Mouse (Mus musculus) hindbrain, embryonic 11.5 days (tissue): ENCODE measurements around the gene Dio1. TPM values are rescaled to one million over a fixed set of nuclear protein-coding genes. Genes with fewer than 3 reads are reported as not detected.
A peak's percentile ranks its signal among the peaks of the same experiment; 100 is the strongest.

ENCODE experiments used
- ATAC-seq: fragments of 200-750 bp; cut with Nextera tagmentation; 2 replicates; pipeline ENCODE4 v1.8.0; 2017; ENCODE audit warnings: mild to moderate bottlenecking, moderate TSS enrichment, moderate library complexity; ENCODE audit not compliant: low FRiP score
- DNase-seq: peaks from one replicate; pipeline ENCODE4 v3.0.0-alpha.2; 2015; ENCODE audit warnings: low spot score
- H3K27ac ChIP-seq: fragments of 300-500 bp; sonication (generic); 2 replicates; pipeline ENCODE4 v1.5.1; 2014; ENCODE audit warnings: mild to moderate bottlenecking, low read depth, low read length
- H3K27me3 ChIP-seq: fragments of 300-500 bp; sonication (generic); 2 replicates; pipeline ENCODE4 v1.6.1; 2014; ENCODE audit warnings: mild to moderate bottlenecking, low read length, moderate library complexity, mixed read lengths; ENCODE audit not compliant: control insufficient read depth, insufficient read depth
- H3K36me3 ChIP-seq: fragments of 300-500 bp; sonication (generic); 2 replicates; pipeline ENCODE4 v1.6.1; 2014; ENCODE audit warnings: mild to moderate bottlenecking, low read length, moderate library complexity, mixed read lengths; ENCODE audit not compliant: control insufficient read depth, insufficient read depth
- H3K4me1 ChIP-seq: fragments of 300-500 bp; sonication (generic); replicated peaks from 2 replicates; pipeline ENCODE4 v1.6.1; 2014; ENCODE audit warnings: low read length, mixed read lengths; ENCODE audit not compliant: control insufficient read depth, insufficient read depth
- H3K4me2 ChIP-seq: fragments of 300-500 bp; sonication (generic); replicated peaks from 2 replicates; pipeline ENCODE4 v1.6.1; 2014; ENCODE audit warnings: mild to moderate bottlenecking, low read depth, low read length
- H3K4me3 ChIP-seq: fragments of 300-500 bp; sonication (generic); 2 replicates; pipeline ENCODE4 v1.5.1; 2014; ENCODE audit warnings: low read depth, low read length
- H3K9ac ChIP-seq: fragments of 300-500 bp; sonication (generic); 2 replicates; pipeline ENCODE4 v1.6.1; 2014; ENCODE audit warnings: low read depth, low read length
- H3K9me3 ChIP-seq: fragments of 300-500 bp; sonication (generic); 2 replicates; pipeline ENCODE4 v1.6.1; 2016; ENCODE audit warnings: low read length; ENCODE audit not compliant: control insufficient read depth
- WGBS: fragments of 180-500 bp; shearing (Covaris S2); extraction: QIAGEN DNeasy Blood & Tissue Kit; methylation state at CpG from one replicate; pipeline ENCODE4 v1.1.7; 2014; 5-methylcytosine and 5-hydroxymethylcytosine counted together
- polyA plus RNA-seq: library from polyadenylated mRNA; unstranded; fragments of >200 nt; fragmentation: Nextera tagmentation; extraction: Ambion mirVana; gene quantifications from 2 replicates; pipeline ENCODE4 v1.2.1, GENCODE M21; 2014

Dio1 gene
- polyA plus RNA-seq, 1 experiment from 2014 or later: not detected

DNA sequence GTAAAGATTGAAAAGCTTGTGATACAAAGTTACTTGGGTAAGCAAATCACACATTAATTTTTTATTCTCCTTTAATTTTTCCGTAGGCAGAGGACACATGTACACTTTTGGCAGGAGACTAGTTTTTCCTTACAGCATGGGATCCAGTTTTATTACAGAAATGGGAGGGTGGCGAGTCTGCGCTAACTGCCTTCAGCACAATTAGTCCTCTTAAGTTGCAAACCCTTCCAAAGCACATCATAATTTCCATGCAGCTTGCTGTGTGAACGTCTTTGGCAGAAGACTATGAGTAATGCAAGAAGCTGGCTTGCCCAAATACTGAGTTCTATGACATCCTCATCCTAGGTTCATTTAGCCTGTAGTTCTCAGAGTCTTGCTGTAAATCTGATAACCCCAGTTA lies 33.3 kb downstream of the Dio1 start:
- Histone ChIP-seq H3K9ac (no peak overlapping the region), H3K4me3 (no peak overlapping the region), H3K27me3 (no peaks in the 10 kb centered on the region), H3K4me1 (no peaks in the 10 kb centered on the region), H3K9me3 (no peaks in the 10 kb centered on the region), H3K27ac (no peak overlapping the region), H3K36me3 (no peaks in the 10 kb centered on the region), H3K4me2 (no peak overlapping the region)
- 90% methylated on average over 4 of the region's 4 CpGs for WGBS
- DNase-seq (no peak), ATAC-seq (no peak)

DNA sequence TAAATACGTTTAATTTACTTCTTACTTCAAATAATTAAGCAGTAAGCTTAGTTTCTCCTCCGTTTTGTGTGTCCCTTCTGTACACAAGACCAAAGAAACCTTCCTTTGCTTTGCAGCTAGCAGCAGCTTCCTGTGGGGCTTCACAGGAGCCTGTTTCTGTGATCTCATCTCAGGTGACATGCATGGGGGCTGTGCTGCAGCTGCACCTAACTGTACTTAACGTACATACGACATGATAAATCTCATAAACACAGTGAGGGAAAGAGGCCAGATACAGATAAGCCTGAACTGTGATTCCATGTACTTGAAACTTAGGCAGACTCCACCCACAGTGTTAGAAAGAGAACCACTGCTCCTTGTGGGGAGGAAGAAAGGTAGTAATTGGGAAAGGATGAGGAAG lies 47.0 kb downstream of the Dio1 start:
- H3K36me3 ChIP-seq: no peaks in the 10 kb centered on the region
- DNase-seq (no peak), ATAC-seq (no peak)
- WGBS: 73% methylated on average over 4 of the region's 4 CpGs
- no peak overlapping the region for H3K27ac ChIP-seq
- H3K9ac ChIP-seq: no peak overlapping the region
- no peak overlapping the region for H3K4me2 ChIP-seq
- H3K9me3 ChIP-seq: no peaks in the 10 kb centered on the region
- H3K27me3 ChIP-seq: no peaks in the 10 kb centered on the region
- no peak overlapping the region for H3K4me3 ChIP-seq
- H3K4me1 ChIP-seq: no peaks in the 10 kb centered on the region

DNA sequence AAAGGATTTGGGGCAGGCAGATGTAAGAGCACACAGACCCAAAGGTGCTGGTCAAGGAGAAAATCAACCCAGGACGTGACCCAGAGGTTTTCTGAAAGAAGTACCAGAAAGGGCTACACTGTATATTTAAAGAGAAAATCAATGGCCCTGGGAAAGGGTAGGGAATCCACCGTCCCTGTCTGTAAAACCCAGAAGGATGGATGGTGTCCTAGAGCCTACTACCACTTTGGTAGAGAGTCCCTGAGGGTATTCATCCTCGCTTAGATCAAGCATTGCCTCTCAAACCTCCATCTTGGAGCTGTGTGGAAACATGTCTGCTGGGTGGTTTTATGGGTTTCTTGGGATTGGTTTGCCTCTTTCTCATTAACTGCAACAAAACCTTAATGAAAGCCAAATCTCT lies 52.6 kb downstream of the Dio1 start:
- H3K4me1 ChIP-seq: no peaks in the 10 kb centered on the region
- ATAC-seq (no peak), DNase-seq (peak; percentile 9)
- peak overlapping the region; percentile 86 for H3K4me2 ChIP-seq
- H3K9ac ChIP-seq: peak overlapping the region; percentile 78
- WGBS: 19% methylated on average over 3 of the region's 3 CpGs
- no peaks in the 10 kb centered on the region for H3K9me3 ChIP-seq
- H3K27me3 ChIP-seq: no peaks in the 10 kb centered on the region
- H3K4me3 ChIP-seq: peak overlapping the region; percentile 83
- H3K36me3 ChIP-seq: no peaks in the 10 kb centered on the region
- 0 out of 2 replicates have a peak overlapping the region, but pooled peaks have one; percentile 74 for H3K27ac ChIP-seq

DNA sequence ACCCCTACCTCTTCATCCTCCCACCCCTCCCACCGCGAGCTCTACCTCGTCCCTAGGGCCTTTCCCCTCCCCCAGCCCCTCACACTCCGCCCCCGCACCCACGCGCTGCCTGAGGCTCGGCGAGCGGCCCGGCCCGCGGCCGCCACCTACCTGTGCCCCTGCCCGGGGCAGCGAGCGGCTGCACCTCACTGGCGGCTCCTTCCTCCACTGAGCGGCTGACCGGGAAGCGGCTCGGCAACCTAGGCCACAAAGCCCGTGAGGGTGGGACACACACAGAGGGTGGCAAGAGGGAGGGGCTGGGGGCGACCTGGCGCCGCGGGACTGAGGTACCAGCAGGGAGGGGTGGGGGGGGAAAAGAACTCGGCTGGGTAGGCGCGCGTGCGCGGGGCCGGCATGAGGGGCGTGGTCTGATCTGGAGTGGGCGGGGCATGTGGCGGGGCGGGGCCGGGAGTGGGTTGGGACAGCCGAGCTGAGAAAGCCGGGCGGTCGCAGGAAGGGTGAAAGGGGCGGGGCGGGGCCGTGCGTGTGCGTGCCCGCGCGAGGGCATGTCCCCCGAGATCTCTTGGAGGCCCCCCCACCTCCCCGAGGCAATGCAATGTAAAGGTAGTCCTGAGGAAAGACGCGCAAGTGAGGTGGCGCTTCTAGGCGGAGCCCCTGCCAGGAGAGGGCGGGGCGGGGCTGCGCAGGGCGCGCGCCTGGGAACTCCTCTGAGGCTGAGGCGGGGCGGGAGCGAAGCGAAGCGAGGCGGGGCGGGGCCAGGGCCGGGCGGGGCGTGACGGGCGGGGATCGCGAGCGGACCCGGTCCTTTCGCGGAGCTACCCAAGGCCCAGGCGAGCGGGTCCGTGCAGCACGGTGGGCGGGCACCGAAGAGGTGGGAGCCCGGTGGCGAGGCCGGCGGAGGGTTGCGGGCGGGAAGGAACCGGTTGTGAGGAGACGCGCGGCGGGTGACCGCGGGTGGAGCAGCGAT lies 53.6 kb downstream of the Dio1 start, which contains the start of the genes Lrrc42 and Hspb11:
Gene Lrrc42, minus strand, starts transcription at position 408 of the 967 bp plus-strand sequence.
Gene Hspb11, plus strand, starts transcription at position 469 of the 967 bp plus-strand sequence.
- H3K27ac ChIP-seq: peak within 1 kb of the TSS; percentile 74
- H3K27me3 ChIP-seq: no peaks in the 10 kb centered on the region
- ATAC-seq (peak; percentile 97), DNase-seq (peak; percentile 94)
- H3K4me1 ChIP-seq: no peaks in the 10 kb centered on the region
- WGBS: under 1% methylated on average over 79 of the region's 101 CpGs
- H3K9me3 ChIP-seq: no peaks in the 10 kb centered on the region
- H3K36me3 ChIP-seq: no peaks in the 10 kb centered on the region
- peak within 1 kb of the TSS; percentile 83 for H3K4me3 ChIP-seq
- H3K9ac ChIP-seq: peak within 1 kb of the TSS; percentile 78
- H3K4me2 ChIP-seq: peak within 1 kb of the TSS; percentile 86

DNA sequence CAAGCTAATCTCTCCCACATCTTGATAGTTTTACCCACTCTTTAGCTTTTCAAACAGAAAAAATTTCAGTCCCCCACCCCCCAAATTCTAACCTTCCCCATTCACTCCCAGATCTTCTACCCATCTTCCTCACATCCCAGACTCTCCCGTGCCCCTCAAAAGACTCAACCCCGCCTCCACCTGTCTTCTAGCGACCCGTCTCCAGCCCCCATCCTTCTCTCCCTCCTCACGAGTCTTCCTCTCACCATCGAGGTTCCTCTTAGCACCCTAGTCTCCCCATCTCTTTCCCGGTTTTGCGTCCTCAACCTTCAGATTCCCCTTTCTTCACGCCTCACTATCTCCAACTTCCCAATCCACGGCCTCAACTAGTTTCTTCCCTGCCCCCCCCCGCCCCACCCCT lies 54.4 kb downstream of the Dio1 start:
- no peaks in the 10 kb centered on the region for H3K36me3 ChIP-seq
- H3K4me2 ChIP-seq: peak overlapping the region; percentile 86
- no peaks in the 10 kb centered on the region for H3K4me1 ChIP-seq
- H3K4me3 ChIP-seq: peak overlapping the region; percentile 83
- H3K9ac ChIP-seq: peak overlapping the region; percentile 75; the same call in 1 of the 2 replicates
- ATAC-seq: no peak
- no peak overlapping the region for H3K27ac ChIP-seq
- H3K27me3 ChIP-seq: no peaks in the 10 kb centered on the region
- H3K9me3 ChIP-seq: no peaks in the 10 kb centered on the region
- DNase-seq: no peak
- WGBS: 1% methylated on average over 11 of the region's 11 CpGs

DNA sequence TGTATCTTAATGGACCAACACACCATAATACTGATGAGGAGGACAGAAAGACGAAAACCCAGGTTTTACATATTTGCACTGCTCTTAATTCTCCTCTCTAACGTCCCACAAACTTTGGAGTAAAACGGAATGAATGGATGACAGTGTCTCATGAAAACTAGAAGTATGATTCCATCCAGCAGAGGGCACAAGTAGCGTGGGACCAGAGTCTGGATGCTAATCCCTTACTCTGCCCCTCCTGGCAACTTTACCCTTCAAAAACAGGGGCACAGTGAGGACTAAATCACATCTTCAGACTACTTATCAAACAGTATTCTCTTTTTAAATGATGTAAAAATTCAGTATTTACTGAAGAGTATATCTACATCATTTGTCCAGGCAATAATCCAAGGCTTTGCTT lies 56.5 kb downstream of the Dio1 start:
- no peak overlapping the region for H3K4me3 ChIP-seq
- WGBS: 26% methylated on average over 4 of the region's 4 CpGs
- ATAC-seq: no peak
- H3K9ac ChIP-seq: no peak overlapping the region
- no peaks in the 10 kb centered on the region for H3K9me3 ChIP-seq
- H3K27me3 ChIP-seq: no peaks in the 10 kb centered on the region
- no peaks in the 10 kb centered on the region for H3K4me1 ChIP-seq
- H3K27ac ChIP-seq: no peak overlapping the region
- DNase-seq: peak; percentile 68
- no peaks in the 10 kb centered on the region for H3K36me3 ChIP-seq
- no peak overlapping the region for H3K4me2 ChIP-seq

DNA sequence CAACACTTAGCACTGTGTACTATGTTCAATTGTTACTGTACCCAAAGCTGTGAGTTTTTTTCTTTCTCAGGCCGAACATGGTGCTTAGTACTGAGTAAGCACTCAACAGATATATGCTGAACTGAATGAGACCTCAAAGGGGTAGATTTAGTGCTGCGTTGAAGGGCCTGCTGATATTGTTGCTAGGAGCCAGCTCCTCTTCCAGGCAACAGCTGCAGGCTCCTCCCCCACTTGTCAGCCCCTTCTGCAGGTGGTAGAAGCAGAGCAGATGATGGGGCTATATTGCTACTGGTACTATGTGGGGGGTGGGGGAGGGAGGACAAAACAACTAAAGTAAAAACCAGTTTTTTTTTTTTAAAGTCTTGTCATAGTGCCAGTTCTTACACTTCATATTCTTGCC lies 57.5 kb downstream of the Dio1 start:
- Histone ChIP-seq H3K36me3 (no peaks in the 10 kb centered on the region), H3K9me3 (no peaks in the 10 kb centered on the region), H3K27me3 (no peaks in the 10 kb centered on the region), H3K4me1 (no peaks in the 10 kb centered on the region), H3K4me3 (no peak overlapping the region), H3K4me2 (no peak overlapping the region), H3K27ac (no peak overlapping the region), H3K9ac (no peak overlapping the region)
- ATAC-seq (no peak), DNase-seq (no peak)
- WGBS: 72% methylated on average over 2 of the region's 2 CpGs

DNA sequence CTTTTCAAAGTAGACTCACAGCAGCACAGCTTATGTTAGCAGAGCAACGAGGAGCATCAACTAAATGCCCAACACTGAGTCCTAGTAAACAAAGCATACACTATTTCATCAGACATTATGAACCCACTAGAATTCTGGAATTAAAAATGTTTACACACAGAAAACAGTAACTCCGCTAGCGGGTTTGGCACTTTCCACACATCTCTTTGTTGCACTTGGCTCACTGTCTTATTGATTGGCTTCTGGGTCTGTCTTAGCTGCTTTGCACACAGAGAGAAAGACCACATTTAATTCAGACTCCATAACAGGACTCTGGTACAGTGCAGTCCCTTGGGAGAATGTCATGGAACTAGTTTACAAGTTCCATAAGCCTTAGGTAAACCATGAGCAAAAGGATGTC lies 58.9 kb downstream of the Dio1 start:
- Histone ChIP-seq H3K9me3 (no peaks in the 10 kb centered on the region), H3K36me3 (no peaks in the 10 kb centered on the region), H3K27ac (no peak overlapping the region), H3K27me3 (no peaks in the 10 kb centered on the region), H3K4me2 (no peak overlapping the region), H3K4me3 (no peak overlapping the region), H3K4me1 (no peaks in the 10 kb centered on the region), H3K9ac (no peak overlapping the region)
- WGBS: 90% methylated on average over 3 of the region's 3 CpGs
- ATAC-seq: no peak
- DNase-seq: no peak

DNA sequence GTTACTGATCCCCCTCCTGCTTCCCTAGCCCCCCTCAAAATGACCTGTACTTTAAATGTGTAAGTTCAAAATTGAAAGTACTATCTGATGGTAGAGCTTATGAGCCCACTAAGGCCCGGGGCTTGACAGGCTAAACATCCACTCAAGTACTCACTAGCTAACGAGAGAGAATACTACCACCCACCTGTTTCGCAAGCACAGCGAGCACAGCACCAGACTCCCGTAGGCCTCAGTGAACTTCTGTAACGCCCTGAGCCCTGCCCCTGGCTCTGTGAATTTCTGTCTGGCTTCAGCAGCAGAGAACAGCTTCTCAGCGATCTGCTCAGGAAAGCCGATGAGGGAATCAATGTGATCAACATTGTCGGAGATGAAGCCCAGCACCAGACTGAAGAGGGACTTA lies 59.9 kb downstream of the Dio1 start:
- no peak for DNase-seq
- Histone ChIP-seq H3K27me3 (no peaks in the 10 kb centered on the region), H3K9ac (no peak overlapping the region), H3K4me3 (no peak overlapping the region), H3K27ac (no peak overlapping the region), H3K4me1 (no peaks in the 10 kb centered on the region), H3K9me3 (no peaks in the 10 kb centered on the region), H3K36me3 (no peaks in the 10 kb centered on the region), H3K4me2 (no peak overlapping the region)
- no peak for ATAC-seq
- 87% methylated on average over 9 of the region's 9 CpGs for WGBS
